Mouse (Mus musculus): ENCODE data around the gene Terb2.

Gene Terb2

DNA sequence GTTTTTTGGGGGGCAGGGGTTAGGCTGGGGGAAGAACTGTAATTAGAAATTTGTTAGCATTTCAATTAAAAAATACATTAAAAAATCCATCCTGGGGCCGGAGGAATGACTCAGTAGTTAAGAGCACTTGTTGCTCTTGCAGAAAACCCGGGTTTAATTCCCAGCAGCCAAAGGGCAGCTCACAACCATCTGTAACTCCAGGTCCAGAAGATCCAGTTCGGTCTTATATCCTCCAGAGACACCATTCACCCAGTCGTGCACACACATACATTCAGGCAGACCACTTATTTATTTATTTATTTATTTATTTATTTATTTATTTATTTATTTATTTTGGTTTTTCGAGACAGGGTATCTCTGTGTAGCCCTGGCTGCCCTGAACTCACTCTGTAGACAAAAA is 47.3 kb downstream of the Terb2 start:
- DNase-seq (ENCODE audit: extremely low spot score): no peak

DNA sequence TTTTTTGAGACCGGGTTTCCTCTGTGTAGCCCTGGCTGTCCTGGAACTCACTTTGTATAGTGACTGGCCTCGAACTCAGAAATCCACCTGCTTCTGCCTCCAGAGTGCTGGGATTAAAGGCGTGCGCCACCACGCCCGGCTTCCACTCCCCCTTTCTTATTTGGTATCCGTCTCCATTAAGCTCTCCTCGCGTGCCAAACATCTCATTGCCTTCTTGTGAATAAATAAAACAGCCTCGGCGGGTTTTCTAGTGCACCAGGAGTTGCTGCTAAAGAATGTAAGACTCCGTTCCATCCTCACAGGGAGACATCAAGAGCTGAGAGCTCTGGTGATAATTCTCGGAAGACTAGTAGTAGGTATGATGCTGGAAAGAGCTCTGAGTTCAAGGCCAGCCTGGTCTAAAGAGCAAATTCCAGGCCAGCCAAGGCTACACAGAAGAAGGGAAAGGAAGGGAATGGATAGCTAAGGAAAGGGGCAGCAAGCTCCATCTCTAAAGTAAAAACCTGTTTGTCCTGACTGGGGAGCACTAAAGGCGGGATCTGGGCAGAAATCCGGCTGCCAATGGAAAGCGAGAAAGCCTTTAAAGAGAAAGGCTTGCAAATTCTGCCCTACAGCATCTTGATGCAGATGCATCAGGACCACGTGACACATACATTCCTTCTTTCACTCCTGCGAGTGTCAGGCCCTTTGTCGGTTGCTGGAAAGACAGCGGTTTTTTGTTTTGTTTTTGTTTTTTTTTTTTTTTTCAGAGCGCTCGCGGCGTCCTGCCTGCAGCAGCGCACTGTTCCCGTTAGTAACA is 47.9 kb downstream of the Terb2 start:
- peak; percentile 48 for DNase-seq (ENCODE audit: extremely low spot score)

DNA sequence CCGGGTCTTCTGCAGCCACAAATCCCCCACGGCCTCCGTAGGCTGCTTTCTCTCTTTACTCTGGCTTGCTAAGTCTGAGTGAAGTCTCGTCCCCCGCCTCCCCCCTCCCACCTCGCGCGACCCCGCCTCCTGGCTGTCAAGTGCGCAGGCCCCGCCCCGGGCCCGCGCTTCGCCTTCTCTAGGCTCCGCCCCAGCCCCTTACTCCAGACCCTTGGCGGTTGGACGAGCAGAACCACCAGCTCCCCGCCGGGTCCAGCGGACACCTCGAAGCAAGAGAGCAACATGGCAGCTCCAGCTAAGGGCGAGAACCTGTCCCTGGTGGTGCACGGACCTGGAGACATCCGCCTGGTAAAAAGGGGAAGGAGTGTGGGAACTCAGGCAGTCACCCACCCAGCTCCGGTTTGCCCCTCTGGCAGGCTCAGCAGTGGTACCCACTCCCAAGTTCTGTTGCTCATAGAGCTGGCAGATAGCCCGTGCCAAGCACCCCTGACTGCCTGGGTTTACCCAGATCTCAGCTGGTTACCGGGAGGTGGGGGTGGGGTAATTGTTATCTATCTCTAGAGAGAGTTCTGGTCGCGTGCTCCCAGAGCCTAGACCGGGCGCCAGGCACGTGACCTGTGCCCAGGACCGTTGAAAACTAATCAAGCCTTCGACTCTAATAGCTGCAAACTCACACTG is 48.7 kb downstream of the Terb2 start, which contains the start of gene Sord:
TSS of gene Sord (plus strand) at position 139 of the 678 bp plus-strand sequence.
- DNase-seq (ENCODE audit: extremely low spot score): peak; percentile 94

DNA sequence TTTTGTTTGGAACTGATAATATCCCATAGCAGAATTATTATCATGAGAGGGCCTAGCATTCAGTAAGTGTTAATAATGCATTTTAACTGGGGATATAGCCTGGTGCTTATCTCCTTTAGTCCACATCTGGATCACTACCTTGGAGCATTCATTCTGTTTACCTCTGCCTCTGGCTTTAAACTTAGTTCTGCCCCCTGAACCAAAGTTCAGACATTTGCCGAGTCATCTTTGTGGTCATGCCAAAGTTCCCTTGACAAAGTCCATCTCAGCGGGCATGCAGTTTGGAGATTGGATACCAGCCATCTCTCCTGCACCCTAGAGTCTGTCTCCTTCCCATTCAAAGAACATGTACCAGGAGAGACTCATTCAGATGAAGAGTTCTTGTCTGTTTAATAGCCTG is 49.4 kb downstream of the Terb2 start:
- DNase-seq (ENCODE audit: extremely low spot score): no peak

DNA sequence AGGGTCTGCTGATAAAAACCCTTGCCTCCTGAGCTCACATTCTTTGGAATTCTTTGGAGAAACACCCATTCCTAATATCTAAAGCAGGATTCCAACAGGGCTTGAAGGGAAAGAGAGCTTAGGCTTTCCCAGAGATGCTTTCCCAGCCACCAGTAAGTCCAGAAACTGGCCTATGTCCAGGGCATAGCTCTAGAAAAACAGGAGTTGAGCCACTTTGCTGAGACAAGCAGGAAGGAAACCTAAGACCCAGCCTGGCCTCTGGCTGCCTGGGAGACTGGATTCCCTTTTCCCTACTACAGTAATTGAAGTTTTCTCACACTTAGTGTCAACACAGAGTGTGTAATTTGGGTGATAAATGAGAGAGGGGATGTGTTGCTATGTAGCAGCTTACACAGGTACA is 50.2 kb downstream of the Terb2 start:
- no peak for DNase-seq (ENCODE audit: extremely low spot score)

DNA sequence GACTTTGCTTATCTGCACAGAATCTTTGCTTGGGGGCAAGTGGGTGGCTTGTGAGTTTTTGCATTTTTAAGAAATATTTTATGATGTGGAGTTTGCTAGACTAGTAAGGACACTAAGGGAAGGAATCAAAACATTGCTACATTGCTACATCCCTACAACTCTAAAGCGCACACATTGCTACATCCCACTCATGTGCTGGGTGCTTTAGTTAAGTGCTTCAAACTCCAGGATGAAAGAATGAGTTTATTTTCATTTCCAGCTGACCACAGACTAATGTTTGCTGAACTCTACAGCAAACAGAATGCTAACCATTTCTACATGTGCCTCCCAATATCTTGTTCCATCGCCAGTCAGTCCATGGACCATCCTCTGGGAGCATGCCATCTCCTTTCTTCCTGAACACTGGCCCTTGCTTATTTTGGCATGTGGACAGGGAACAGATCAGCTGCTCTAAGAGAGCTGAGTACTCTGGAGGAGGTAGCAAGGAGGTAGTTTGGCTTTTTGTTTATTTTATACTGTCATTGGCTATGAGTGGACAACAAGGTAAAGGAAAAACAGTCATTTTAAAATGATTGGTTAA is 51.9 kb downstream of the Terb2 start:
- no peak for DNase-seq (ENCODE audit: extremely low spot score)

DNA sequence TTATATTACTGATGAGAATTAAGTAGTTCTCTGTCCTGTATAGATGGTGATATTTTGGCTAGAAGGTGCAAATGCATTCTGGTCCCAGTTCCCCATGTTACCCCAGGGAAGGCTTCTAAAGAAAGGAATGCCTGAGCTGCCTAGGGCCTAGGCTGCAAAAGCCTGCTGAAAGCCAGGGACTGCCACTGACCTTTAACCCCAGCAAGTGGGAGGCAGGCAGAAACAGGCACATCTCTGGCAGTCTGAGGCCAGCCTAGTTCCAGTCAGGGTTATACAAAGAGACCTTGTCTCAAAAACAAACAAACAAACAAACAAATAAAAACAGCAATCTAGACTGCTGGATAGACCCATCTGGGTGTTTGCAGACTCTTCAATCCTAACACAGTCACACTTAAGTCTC is 54.7 kb downstream of the Terb2 start:
- DNase-seq (ENCODE audit: extremely low spot score): no peak

DNA sequence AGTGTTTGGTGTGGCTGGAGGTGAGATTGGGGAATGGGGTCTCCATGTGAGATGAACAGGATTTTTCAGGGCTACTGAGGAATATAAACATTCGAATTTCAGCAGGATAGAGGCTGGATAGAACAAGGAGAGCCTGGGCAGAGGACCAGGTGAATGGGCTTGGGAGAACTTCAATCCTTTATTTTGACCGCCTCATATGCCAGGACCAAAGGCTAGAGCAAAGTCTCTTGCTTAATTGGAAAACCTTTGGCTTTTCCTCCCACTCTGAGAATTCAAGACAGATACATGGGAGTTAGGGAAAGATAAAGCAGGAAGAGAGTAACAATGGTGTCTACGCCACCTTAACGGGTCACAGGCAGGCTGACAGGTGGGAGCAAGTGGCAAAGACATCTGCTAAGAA is 55.2 kb downstream of the Terb2 start:
- DNase-seq (ENCODE audit: extremely low spot score): no peak

DNA sequence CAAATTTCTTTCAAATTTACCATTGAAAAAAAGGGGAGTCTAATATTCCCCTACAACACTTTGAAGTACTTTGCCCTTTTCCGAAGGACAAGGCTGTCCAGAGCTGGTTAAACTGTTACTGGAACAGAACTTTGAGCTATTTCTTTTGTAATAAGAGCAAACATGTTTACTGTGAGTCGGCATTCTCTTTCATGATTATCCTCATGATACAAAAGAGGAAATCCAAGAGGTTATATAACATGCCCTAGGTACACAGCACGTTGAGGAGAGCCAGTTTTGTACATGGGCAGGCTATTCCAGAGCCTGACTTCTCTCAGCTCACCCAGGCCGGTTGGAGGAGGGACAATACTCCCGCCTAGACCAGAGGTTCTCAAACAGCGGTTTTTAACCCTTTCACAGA is 55.9 kb downstream of the Terb2 start:
- DNase-seq (ENCODE audit: extremely low spot score): no peak

DNA sequence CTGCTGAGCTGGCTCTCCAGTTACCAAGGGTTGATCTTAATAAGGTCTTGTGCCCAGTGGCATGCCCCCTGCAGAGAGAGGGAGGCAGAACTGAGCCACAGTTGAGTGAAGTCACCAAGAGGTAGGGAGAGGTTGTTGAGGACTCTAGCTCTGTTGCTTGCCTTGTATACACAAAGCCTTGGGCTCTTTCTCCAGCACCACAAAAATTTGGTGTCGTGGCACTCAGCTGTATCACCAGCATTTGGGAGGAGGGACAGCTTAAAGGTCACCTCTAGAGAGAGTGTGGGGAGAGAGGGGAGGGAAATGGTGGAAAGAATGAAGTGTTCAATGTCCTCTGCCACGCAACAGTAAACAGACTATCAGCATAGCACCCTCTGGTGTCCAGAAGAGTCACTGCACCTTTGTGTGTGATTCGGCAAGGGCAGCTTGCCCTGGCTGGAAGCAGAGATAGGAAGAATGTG is 57.6 kb downstream of the Terb2 start:
- peak; percentile 72 for DNase-seq (ENCODE audit: extremely low spot score)

DNA sequence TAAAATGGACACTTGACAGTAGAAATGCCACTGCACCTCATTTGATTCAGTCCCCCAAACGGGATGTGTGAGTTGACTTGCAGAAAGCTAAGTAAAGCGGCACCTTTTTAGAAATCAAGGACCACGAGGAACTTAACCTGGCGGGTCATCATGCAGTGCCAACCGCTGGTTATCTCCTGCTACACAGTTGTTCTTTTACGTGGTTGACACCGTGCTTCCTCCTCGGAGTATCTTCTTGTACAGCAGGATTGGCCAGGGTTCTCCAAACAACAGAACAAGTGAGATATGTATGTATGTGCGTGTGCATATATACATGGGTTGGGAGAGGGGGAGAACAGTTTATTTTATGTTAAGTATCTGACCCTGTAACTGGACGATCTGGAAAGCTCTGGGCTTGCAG is 61.7 kb downstream of the Terb2 start:
- DNase-seq (ENCODE audit: extremely low spot score): no peak

DNA sequence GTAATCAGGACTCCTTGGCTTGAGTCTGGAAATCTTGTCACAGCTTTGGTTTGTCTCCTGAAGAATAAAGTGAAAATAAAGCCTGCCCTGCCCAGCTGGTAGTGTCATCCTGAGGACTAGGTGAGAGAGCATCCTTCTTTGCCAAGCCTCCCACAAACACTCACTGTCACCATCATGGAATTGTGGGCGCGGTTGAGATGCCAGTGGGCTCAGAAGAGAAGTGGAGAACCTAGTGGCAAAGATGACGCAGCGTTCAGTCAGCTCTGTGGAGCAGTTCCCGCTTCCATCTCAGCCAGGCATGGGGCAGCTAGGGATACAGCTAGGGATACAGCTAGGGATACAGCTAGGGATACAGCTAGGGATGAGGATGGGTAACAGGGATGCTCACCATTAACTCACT is 69.9 kb downstream of the Terb2 start:
- DNase-seq (ENCODE audit: extremely low spot score): no peak

Measured in embryo, embryonic 9.5 days (tissue).